In genomic region chr10:7268386-7269033, GRCm38 (mm10) we compare ENCODE assay signal across 11 mouse cellular contexts. TPM values are rescaled to one million over a fixed set of nuclear protein-coding genes. Genes with fewer than 3 reads are reported as not detected.
A peak's percentile ranks its signal among the peaks of the same experiment; 100 is the strongest.
DNase-seq lines count a peak whose midpoint lies in the region; ATAC-seq lines count a peak whose summit lies in the region.
"Had no signal": no experiment of that assay in that cellular context is flagged by ENCODE, and none has a peak within 500 bp of the region (broad histone marks: within the 10 kb centered on the region; RNA-seq: fewer than 3 reads in every experiment).

No protein-coding gene starts in this region.

- H3K27me3 ChIP-seq in midbrain, embryonic 14.5 days (ENCODE audit: control insufficient read depth, insufficient read depth, low read length), result no peaks in the 10 kb centered on the region
- H3K27me3 ChIP-seq in midbrain, embryonic 10.5 days (ENCODE audit: low read depth, poor library complexity, severe bottlenecking), result no peaks in the 10 kb centered on the region
- H3K27me3 ChIP-seq: heart, embryonic 12.5 days had no signal

- H3K9me3 ChIP-seq in midbrain, embryonic 14.5 days (ENCODE audit: control insufficient read depth, low read length), result no peaks in the 10 kb centered on the region
- H3K9me3 ChIP-seq in midbrain, embryonic 10.5 days (replicated peaks), result no peaks in the 10 kb centered on the region

- peak; percentile 8 for DNase-seq in midbrain, embryonic 14.5 days
- no peak for DNase-seq in midbrain, embryonic 10.5 days (ENCODE audit: low spot score)
- peak; percentile 90 to 95 for DNase-seq in cerebellum, postnatal 14 days
- peak; percentile 51 to 60 for DNase-seq in layer of hippocampus, postnatal 10 days (ENCODE audit: low spot score in 2 of 2)
- no peak for DNase-seq in retina, postnatal 1 day
- no peak for DNase-seq in embryo, embryonic 10.5 days (ENCODE audit: low spot score)
- no peak for DNase-seq in gastrocnemius, postnatal 10 days
- DNase-seq: kidney, adult 2 months; thymus, postnatal 14 days had no signal

- H3K27ac ChIP-seq in midbrain, embryonic 14.5 days (replicated peaks; ENCODE audit: low read depth, low read length), result no peak overlapping the region
- H3K27ac ChIP-seq in midbrain, embryonic 10.5 days (replicated peaks), result no peak overlapping the region
- H3K27ac ChIP-seq: macrophage had no signal

- no peak overlapping the region for H3K9ac ChIP-seq in midbrain, embryonic 14.5 days (replicated peaks; ENCODE audit: low read length)
- H3K9ac ChIP-seq: heart, embryonic 12.5 days had no signal

- ATAC-seq in midbrain, embryonic 14.5 days (ENCODE audit: low FRiP score, low TSS enrichment), result no peak

- no peaks in the 10 kb centered on the region for H3K36me3 ChIP-seq in midbrain, embryonic 14.5 days (ENCODE audit: control insufficient read depth, insufficient read depth, low read length)
- H3K36me3 ChIP-seq in midbrain, embryonic 10.5 days, result no peaks in the 10 kb centered on the region
- H3K36me3 ChIP-seq: heart, embryonic 12.5 days had no signal

- H3K4me1 ChIP-seq in midbrain, embryonic 14.5 days (ENCODE audit: control insufficient read depth, insufficient read depth, low read length), result no peaks in the 10 kb centered on the region
- peaks cover 10% of the 10 kb centered on the region for H3K4me1 ChIP-seq in midbrain, embryonic 10.5 days
- H3K4me1 ChIP-seq: heart, embryonic 12.5 days had no signal

- WGBS in midbrain, embryonic 14.5 days, result 80% methylated on average over 9 of the region's 9 CpGs
- WGBS in midbrain, embryonic 10.5 days, result 89% methylated on average over 9 of the region's 9 CpGs

- H3K4me2 ChIP-seq in midbrain, embryonic 14.5 days (ENCODE audit: low read length), result no peak overlapping the region
- H3K4me2 ChIP-seq: heart, embryonic 12.5 days had no signal

- H3K4me3 ChIP-seq in midbrain, embryonic 14.5 days (replicated peaks; ENCODE audit: low read depth, low read length), result no peak overlapping the region
- no peak overlapping the region for H3K4me3 ChIP-seq in midbrain, embryonic 10.5 days
- H3K4me3 ChIP-seq: heart, embryonic 12.5 days had no signal

RNA-seq across cellular contexts. Expression of gene Cnksr3, which starts 56.5 kb away (rescaled TPM):
- polyA plus RNA-seq in midbrain, embryonic 14.5 days (2014; fragmentation: Nextera tagmentation; extraction: Ambion mirVana), result 1.6 and 2.7 TPM in 2 replicates
- 8.7 and 9.1 TPM in 2 replicates for polyA plus RNA-seq in midbrain, embryonic 10.5 days (2016; fragmentation: Nextera tagmentation; extraction: Ambion mirVana)
- total RNA-seq in layer of hippocampus, postnatal 10 days (2021), result 1 to 10 TPM; 6.6 to 7.0 TPM
- 1 to 10 TPM; 7.2 to 8.8 TPM for total RNA-seq in gastrocnemius, postnatal 10 days (2021)

Comparison
In these comparisons a context has a peak if more than half of its experiments do, and no peak if none do; other contexts are left out.
1. DNase-seq: peak in midbrain, embryonic 14.5 days (single experiment), cerebellum, postnatal 14 days (2 of 2) and layer of hippocampus, postnatal 10 days (2 of 2); none in midbrain, embryonic 10.5 days (single experiment), retina, postnatal 1 day (single experiment), embryo, embryonic 10.5 days (single experiment) and gastrocnemius, postnatal 10 days (single experiment).